Mouse (Mus musculus) stomach, postnatal 0 days (tissue): ENCODE data around the gene Psmb4.
"Not testable (repeated sequence)": the region's sequence is repeated elsewhere in the genome, so short reads cannot be mapped to it uniquely, and the experiment has no call there.

Source experiments
- CTCF ChIP-seq: IDR thresholded peaks from 2 replicates; pipeline ENCODE4 v1.5.1; 2016; ENCODE audit warnings: antibody characterized with exemption, low read depth, mild to moderate bottlenecking, moderate library complexity
- EP300 ChIP-seq: optimal IDR thresholded peaks from 2 replicates; pipeline ENCODE3; 2016; ENCODE audit warnings: antibody characterized with exemption

GRCm38 (mm10) chr3:94934564-94934963 is 47.8 kb upstream of the Psmb4 start:
- not testable (repeated sequence) for TF ChIP-seq CTCF, EP300
